Mouse (Mus musculus): ENCODE data around the gene Mrpl23. TPM values are rescaled to one million over a fixed set of nuclear protein-coding genes. Genes with fewer than 3 reads are reported as not detected.

The Mrpl23 gene
- 13.5 to 17.6 TPM (median 15.9 TPM) in 4 replicates for total RNA-seq (2023; ENCODE audit: inconsistent age)

GRCm38 (mm10) chr7:142532671-142533058, at the start of gene Mrpl23:
Mrpl23 (plus strand) TSS chr7:142532686.

GRCm38 (mm10) chr7:142498575-142498974, 33.9 kb upstream of the Mrpl23 start, which contains the start of gene Tnnt3:
Tnnt3 (plus strand) TSS chr7:142498836.

Other genes with a start within 250 kb of the Mrpl23 start
- not detected in 4 replicates for gene Krtap5-1, start 235.6 kb upstream of the Mrpl23 start, total RNA-seq (2023; ENCODE audit: inconsistent age)
- gene Krtap5-4, start 229.1 kb upstream of the Mrpl23 start, total RNA-seq (2023; ENCODE audit: inconsistent age), result not detected in 4 replicates
- gene Ifitm10, start 158.9 kb upstream of the Mrpl23 start, total RNA-seq (2023; ENCODE audit: inconsistent age), result not detected in 4 replicates
- gene Gm49369, start 150.0 kb upstream of the Mrpl23 start, total RNA-seq (2023; ENCODE audit: inconsistent age), result 1.1 TPM in 1 of 4 replicates, not detected in the others
- gene Ctsd, start 144.6 kb upstream of the Mrpl23 start, total RNA-seq (2023; ENCODE audit: inconsistent age), result 73.4 to 77.8 TPM (median 75.5 TPM) in 4 replicates
- not detected in 4 replicates for gene Syt8, start 97.8 kb upstream of the Mrpl23 start, total RNA-seq (2023; ENCODE audit: inconsistent age)
- 2.8 to 8.6 TPM (median 4.6 TPM) in 4 replicates for gene Tnni2, start 90.9 kb upstream of the Mrpl23 start, total RNA-seq (2023; ENCODE audit: inconsistent age)
- 819 to 878 TPM (median 864 TPM) in 4 replicates for gene Lsp1, start 71.9 kb upstream of the Mrpl23 start, total RNA-seq (2023; ENCODE audit: inconsistent age)
- 27.0 to 41.7 TPM (median 32.3 TPM) in 4 replicates for gene Tnnt3, start 33.9 kb upstream of the Mrpl23 start, total RNA-seq (2023; ENCODE audit: inconsistent age)
- not detected in 4 replicates for gene Igf2, start 134.1 kb downstream of the Mrpl23 start, total RNA-seq (2023; ENCODE audit: inconsistent age)
- not detected in 4 replicates for gene Gm49394, start 137.3 kb downstream of the Mrpl23 start, total RNA-seq (2023; ENCODE audit: inconsistent age)
- not detected in 4 replicates for gene Ins2, start 210.7 kb downstream of the Mrpl23 start, total RNA-seq (2023; ENCODE audit: inconsistent age)

Measured in B cell, adult (primary cell).